8 mouse cellular contexts compared by ENCODE assay signal in the genomic region with DNA sequence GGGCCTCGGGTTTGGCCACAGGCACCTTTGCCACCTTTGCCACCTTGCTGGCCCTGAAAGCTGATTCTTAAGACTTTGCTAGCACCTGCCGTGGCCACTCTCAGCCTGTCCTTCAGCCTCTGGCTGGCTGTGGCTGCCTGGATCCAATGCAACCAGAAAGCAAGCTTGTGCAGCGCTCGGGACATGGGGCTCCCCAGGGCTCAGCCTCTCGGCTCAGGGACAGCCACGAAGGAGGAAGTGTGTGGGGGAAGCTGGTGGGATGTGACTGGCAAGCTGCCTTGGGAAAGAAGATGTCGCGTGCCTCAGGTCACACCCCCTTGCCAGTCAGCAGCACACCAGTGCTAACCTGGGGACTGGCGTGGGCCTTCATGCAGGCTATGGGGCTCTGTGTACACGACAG. TPM values are rescaled to one million over a fixed set of nuclear protein-coding genes. Genes with fewer than 3 reads are reported as not detected.
A peak's percentile ranks its signal among the peaks of the same experiment; 100 is the strongest.
DNase-seq lines count a peak whose midpoint lies in the region; ATAC-seq and TF ChIP-seq lines count a peak whose summit lies in the region.

No protein-coding gene starts in this region.

- H3K4me3 ChIP-seq in kidney, embryonic 15.5 days (replicated peaks) = no peak overlapping the region
- no peak overlapping the region for H3K4me3 ChIP-seq in bone marrow, adult 2 months (replicated peaks; ENCODE audit: control insufficient read depth, low read depth, low read length)
- no peak overlapping the region for H3K4me3 ChIP-seq in intestine, embryonic 15.5 days (replicated peaks)
- no peak overlapping the region for H3K4me3 ChIP-seq in midbrain, embryonic 16.5 days (ENCODE audit: low read depth, low read length)
- no peak overlapping the region for H3K4me3 ChIP-seq in forebrain, embryonic 14.5 days (ENCODE audit: low read depth, low read length)

- peaks cover 74% of the 10 kb centered on the region for H3K4me1 ChIP-seq in kidney, embryonic 15.5 days
- peaks cover 34% of the 10 kb centered on the region for H3K4me1 ChIP-seq in bone marrow, adult 2 months (ENCODE audit: control insufficient read depth, insufficient read depth, low read length)
- H3K4me1 ChIP-seq in intestine, embryonic 15.5 days (replicated peaks) = peaks cover 23% of the 10 kb centered on the region
- H3K4me1 ChIP-seq in midbrain, embryonic 16.5 days (ENCODE audit: control insufficient read depth, insufficient read depth, low read length) = no peaks in the 10 kb centered on the region
- H3K4me1 ChIP-seq in forebrain, embryonic 14.5 days (ENCODE audit: control insufficient read depth, insufficient read depth, low read length) = no peaks in the 10 kb centered on the region

- peak overlapping the region; percentile 84 for H3K27ac ChIP-seq in kidney, embryonic 15.5 days
- peak overlapping the region; percentile 82 for H3K27ac ChIP-seq in bone marrow, adult 2 months (ENCODE audit: control insufficient read depth, insufficient read depth, low read depth, low read length, poor library complexity)
- 0 out of 2 replicates have a peak overlapping the region, but pooled peaks have one; percentile 40 for H3K27ac ChIP-seq in intestine, embryonic 15.5 days
- no peak overlapping the region for H3K27ac ChIP-seq in midbrain, embryonic 16.5 days (ENCODE audit: low read length)
- H3K27ac ChIP-seq in forebrain, embryonic 14.5 days (ENCODE audit: low read depth, low read length) = no peak overlapping the region

- H3K27me3 ChIP-seq in kidney, embryonic 15.5 days = no peaks in the 10 kb centered on the region
- H3K27me3 ChIP-seq in intestine, embryonic 15.5 days (replicated peaks) = no peaks in the 10 kb centered on the region
- H3K27me3 ChIP-seq in midbrain, embryonic 16.5 days (ENCODE audit: control insufficient read depth, insufficient read depth, low read depth, low read length) = no peaks in the 10 kb centered on the region
- H3K27me3 ChIP-seq in forebrain, embryonic 14.5 days (replicated peaks; ENCODE audit: control insufficient read depth, insufficient read depth, low read length) = no peaks in the 10 kb centered on the region

- TF ChIP-seq POLR2A in bone marrow, adult 2 months (IDR thresholded peaks at IDR 0.05; ENCODE audit: borderline replicate concordance, control insufficient read depth, low read depth, low read length) = 0 out of 2 replicates have a peak, but pooled peaks have one; percentile 44

- no peaks in the 10 kb centered on the region for H3K9me3 ChIP-seq in kidney, embryonic 15.5 days (replicated peaks)
- H3K9me3 ChIP-seq in intestine, embryonic 15.5 days = no peaks in the 10 kb centered on the region
- H3K9me3 ChIP-seq in midbrain, embryonic 16.5 days (replicated peaks; ENCODE audit: control insufficient read depth, low read length, poor library complexity, severe bottlenecking) = no peaks in the 10 kb centered on the region
- H3K9me3 ChIP-seq in forebrain, embryonic 14.5 days (replicated peaks; ENCODE audit: control insufficient read depth, low read length) = no peaks in the 10 kb centered on the region

- H3K36me3 ChIP-seq in kidney, embryonic 15.5 days = no peaks in the 10 kb centered on the region
- H3K36me3 ChIP-seq in intestine, embryonic 15.5 days = no peaks in the 10 kb centered on the region
- H3K36me3 ChIP-seq in midbrain, embryonic 16.5 days (ENCODE audit: control insufficient read depth, insufficient read depth, low read length) = no peaks in the 10 kb centered on the region
- H3K36me3 ChIP-seq in forebrain, embryonic 14.5 days (ENCODE audit: control insufficient read depth, insufficient read depth, low read length) = no peaks in the 10 kb centered on the region

- DNase-seq in kidney, adult 18-20 months = no peak
- DNase-seq in forebrain, embryonic 14.5 days (ENCODE audit: low spot score) = no peak

- 0 out of 2 replicates have a peak, but pooled peaks have one; percentile 1 for TF ChIP-seq CTCF in bone marrow, adult 2 months (IDR thresholded peaks at IDR 0.05; ENCODE audit: control insufficient read depth, insufficient read depth, low read length)

- no peak overlapping the region for H3K9ac ChIP-seq in kidney, embryonic 15.5 days
- H3K9ac ChIP-seq in intestine, embryonic 15.5 days = no peak overlapping the region
- no peak overlapping the region for H3K9ac ChIP-seq in midbrain, embryonic 16.5 days (ENCODE audit: low read depth, low read length)
- H3K9ac ChIP-seq in forebrain, embryonic 14.5 days (ENCODE audit: low read length) = no peak overlapping the region

- 73% methylated on average over 10 of the region's 10 CpGs for WGBS in kidney, embryonic 15.5 days
- 5% methylated on average over 10 of the region's 10 CpGs for WGBS in bone marrow, adult 2 months
- WGBS in intestine, embryonic 15.5 days = 77% methylated on average over 10 of the region's 10 CpGs
- WGBS in midbrain, embryonic 16.5 days = 86% methylated on average over 10 of the region's 10 CpGs
- 80% methylated on average over 10 of the region's 10 CpGs for WGBS in forebrain, embryonic 14.5 days

- no peak for ATAC-seq in kidney, embryonic 15.5 days (replicated peaks; ENCODE audit: low FRiP score)
- no peak for ATAC-seq in intestine, embryonic 15.5 days
- ATAC-seq in megakaryocyte progenitor cell, adult 5-6 weeks (replicated peaks; ENCODE audit: poor library complexity) = peak; percentile 53
- no peak for ATAC-seq in activated CD4-positive, CD25-positive, alpha-beta regulatory T cell, adult 4 months
- ATAC-seq in midbrain, embryonic 16.5 days = no peak
- no peak for ATAC-seq in forebrain, embryonic 14.5 days

- no peak overlapping the region for H3K4me2 ChIP-seq in kidney, embryonic 15.5 days
- no peak overlapping the region for H3K4me2 ChIP-seq in intestine, embryonic 15.5 days (replicated peaks)
- no peak overlapping the region for H3K4me2 ChIP-seq in midbrain, embryonic 16.5 days (ENCODE audit: low read length)
- no peak overlapping the region for H3K4me2 ChIP-seq in forebrain, embryonic 14.5 days (ENCODE audit: low read length)

RNA-seq across cellular contexts. Expression of a gene that starts 9.2 kb away (rescaled TPM):
- polyA plus RNA-seq in kidney, embryonic 15.5 days (2015; fragmentation: Nextera tagmentation; extraction: Ambion mirVana) = 2.0 and 3.5 TPM in 2 replicates
- 5.5 and 6.5 TPM in 2 replicates for polyA plus RNA-seq in bone marrow, adult 2 months (2011; ENCODE audit: insufficient read depth, insufficient read length, low replicate concordance, missing spikeins)
- 3.8 and 5.7 TPM in 2 replicates for polyA plus RNA-seq in intestine, embryonic 15.5 days (2015; fragmentation: Nextera tagmentation; extraction: Ambion mirVana)
- 0.25 and 1.6 TPM in 2 replicates for total RNA-seq in megakaryocyte progenitor cell, adult 5-6 weeks (2015)
- 0.95 and 4.1 TPM in 2 replicates for total RNA-seq in megakaryocyte progenitor cell, adult 5-6 weeks (2017)
- 10 to 100 TPM in 1 of 2 experiments, 1 to 10 TPM in 1; 8.0 to 18.6 TPM for polyA plus RNA-seq in activated CD4-positive, CD25-positive, alpha-beta regulatory T cell, adult 4 months (2017; shearing (Covaris generic))
- polyA plus RNA-seq in midbrain, embryonic 16.5 days (2015; fragmentation: Nextera tagmentation; extraction: Ambion mirVana) = 0.45 TPM in 2 replicates
- 0.15 and 0.28 TPM in 2 replicates for polyA plus RNA-seq in forebrain, embryonic 14.5 days (2014; fragmentation: Nextera tagmentation; extraction: Ambion mirVana)

RNA-seq across cellular contexts. Expression of a gene that starts 21.8 kb away (rescaled TPM):
- 2.3 and 3.3 TPM in 2 replicates for polyA plus RNA-seq in kidney, embryonic 15.5 days (2015; fragmentation: Nextera tagmentation; extraction: Ambion mirVana)
- polyA plus RNA-seq in bone marrow, adult 2 months (2011; ENCODE audit: insufficient read depth, insufficient read length, low replicate concordance, missing spikeins) = 0.49 TPM in 1 of 2 replicates, not detected in the other
- 1.9 TPM in 2 replicates for polyA plus RNA-seq in intestine, embryonic 15.5 days (2015; fragmentation: Nextera tagmentation; extraction: Ambion mirVana)
- total RNA-seq in megakaryocyte progenitor cell, adult 5-6 weeks (2015) = not detected in 2 replicates
- total RNA-seq in megakaryocyte progenitor cell, adult 5-6 weeks (2017) = not detected in 2 replicates
- polyA plus RNA-seq in activated CD4-positive, CD25-positive, alpha-beta regulatory T cell, adult 4 months (2017; shearing (Covaris generic)) = not detected
- polyA plus RNA-seq in midbrain, embryonic 16.5 days (2015; fragmentation: Nextera tagmentation; extraction: Ambion mirVana) = 65.7 and 85.9 TPM in 2 replicates
- 16.9 and 19.5 TPM in 2 replicates for polyA plus RNA-seq in forebrain, embryonic 14.5 days (2014; fragmentation: Nextera tagmentation; extraction: Ambion mirVana)

RNA-seq across cellular contexts. Expression of a gene that starts 30.1 kb away (rescaled TPM):
- 11.7 and 12.8 TPM in 2 replicates for polyA plus RNA-seq in kidney, embryonic 15.5 days (2015; fragmentation: Nextera tagmentation; extraction: Ambion mirVana)
- 4.7 and 5.9 TPM in 2 replicates for polyA plus RNA-seq in bone marrow, adult 2 months (2011; ENCODE audit: insufficient read depth, insufficient read length, low replicate concordance, missing spikeins)
- 19.2 and 22.5 TPM in 2 replicates for polyA plus RNA-seq in intestine, embryonic 15.5 days (2015; fragmentation: Nextera tagmentation; extraction: Ambion mirVana)
- 6.4 and 7.7 TPM in 2 replicates for total RNA-seq in megakaryocyte progenitor cell, adult 5-6 weeks (2015)
- 6.5 and 7.8 TPM in 2 replicates for total RNA-seq in megakaryocyte progenitor cell, adult 5-6 weeks (2017)
- polyA plus RNA-seq in activated CD4-positive, CD25-positive, alpha-beta regulatory T cell, adult 4 months (2017; shearing (Covaris generic)) = 1 to 10 TPM; 4.2 to 6.4 TPM
- polyA plus RNA-seq in midbrain, embryonic 16.5 days (2015; fragmentation: Nextera tagmentation; extraction: Ambion mirVana) = 13.9 and 15.0 TPM in 2 replicates
- 12.3 and 16.6 TPM in 2 replicates for polyA plus RNA-seq in forebrain, embryonic 14.5 days (2014; fragmentation: Nextera tagmentation; extraction: Ambion mirVana)

Comparison
In these comparisons a context has a peak if more than half of its experiments do, and no peak if none do; other contexts are left out.
1. H3K27ac ChIP-seq: peak in kidney, embryonic 15.5 days (single experiment), bone marrow, adult 2 months (single experiment) and intestine, embryonic 15.5 days (single experiment); none in midbrain, embryonic 16.5 days (single experiment) and forebrain, embryonic 14.5 days (single experiment).